Mouse (Mus musculus) hindbrain, embryonic 10.5 days (tissue): Measurements from ENCODE around the gene Mpdu1. TPM values are rescaled to one million over a fixed set of nuclear protein-coding genes. Genes with fewer than 3 reads are reported as not detected.
"Not testable (repeated sequence)": the region's sequence is repeated elsewhere in the genome, so short reads cannot be mapped to it uniquely, and the experiment has no call there.

Experiments
- DNase-seq: peaks from one replicate; pipeline ENCODE4 v3.0.0-alpha.2; 2017; ENCODE audit warnings: low spot score
- H3K27ac ChIP-seq: fragments of 300-500 bp; sonication (generic); 2 replicates; pipeline ENCODE4 v1.5.1; 2016; ENCODE audit warnings: mild to moderate bottlenecking, moderate library complexity
- H3K27me3 ChIP-seq: fragments of 300-500 bp; sonication (generic); 2 replicates; pipeline ENCODE4 v1.6.1; 2016; ENCODE audit warnings: mild to moderate bottlenecking; ENCODE audit not compliant: poor library complexity, insufficient read depth, severe bottlenecking
- H3K36me3 ChIP-seq: fragments of 300-500 bp; sonication (generic); 2 replicates; pipeline ENCODE4 v1.6.1; 2016; ENCODE audit warnings: mild to moderate bottlenecking, moderate library complexity
- H3K4me1 ChIP-seq: fragments of 300-500 bp; sonication (generic); replicated peaks from 2 replicates; pipeline ENCODE4 v1.6.1; 2016; ENCODE audit warnings: mild to moderate bottlenecking
- H3K4me3 ChIP-seq: fragments of 300-500 bp; sonication (generic); 2 replicates; pipeline ENCODE4 v1.5.1; 2016; ENCODE audit warnings: mild to moderate bottlenecking, moderate library complexity
- H3K9me3 ChIP-seq: fragments of 300-500 bp; sonication (generic); 2 replicates; pipeline ENCODE4 v1.6.1; 2016; ENCODE audit warnings: mild to moderate bottlenecking, moderate library complexity
- WGBS: fragments of 180-500 bp; shearing (Covaris S2); methylation state at CpG from one replicate; pipeline ENCODE4 v1.1.7; 2016; 5-methylcytosine and 5-hydroxymethylcytosine counted together
- polyA plus RNA-seq: library from polyadenylated mRNA; unstranded; fragments of >200 nt; fragmentation: Nextera tagmentation; extraction: Ambion mirVana; gene quantifications from 2 replicates; pipeline ENCODE4 v1.2.1, GENCODE M21; 2016

Mpdu1 gene
- polyA plus RNA-seq, 1 experiment from 2014 or later: 88.3 TPM

- Histone ChIP-seq H3K9me3 (no peaks in the 10 kb centered on the region), H3K27ac (peak within 1 kb of the TSS; percentile 66), H3K4me3 (peak within 1 kb of the TSS; percentile 12; the same call in 1 of the 2 replicates), H3K36me3 (peaks cover 97% of the 10 kb centered on the region), H3K27me3 (no peaks in the 10 kb centered on the region), H3K4me1 (peaks cover 34% of the 10 kb centered on the region)
- DNase-seq: peak; percentile 78
- 23% methylated on average over 34 of the region's 34 CpGs for WGBS
Measured at GRCm38 (mm10) chr11:69655264-69656064, 7.0 kb downstream of the Mpdu1 start, which contains the start of gene Sox15. TSS of gene Sox15 (plus strand) at chr11:69655314.

DNA sequence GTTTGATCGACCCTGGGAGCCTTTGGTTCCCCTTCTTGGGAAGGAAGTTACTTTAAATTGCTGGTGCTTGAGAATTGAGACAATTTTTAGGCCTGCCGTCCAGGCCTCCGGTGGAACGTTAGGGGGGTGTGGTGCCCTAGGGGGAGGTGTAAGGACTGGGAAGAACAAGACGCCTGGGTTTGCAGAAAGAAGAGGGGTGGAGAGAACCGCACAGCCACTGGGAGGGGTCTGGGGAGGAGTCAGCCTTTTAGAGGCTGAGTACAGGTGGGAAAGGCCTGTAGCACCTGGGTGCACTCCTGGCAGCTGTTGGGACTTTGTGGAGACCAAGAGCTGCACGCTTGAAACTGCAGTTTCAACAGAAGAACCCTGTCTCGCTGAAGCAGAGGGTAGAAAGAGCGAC is 7.7 kb downstream of the Mpdu1 start:
- Histone ChIP-seq H3K9me3 (no peaks in the 10 kb centered on the region), H3K4me1 (peaks cover 34% of the 10 kb centered on the region), H3K4me3 (no peak overlapping the region), H3K36me3 (peaks cover 97% of the 10 kb centered on the region), H3K27me3 (no peaks in the 10 kb centered on the region), H3K27ac (0 out of 2 replicates have a peak overlapping the region, but pooled peaks have one; percentile 66)
- 49% methylated on average over 9 of the region's 9 CpGs for WGBS
- no peak for DNase-seq

DNA sequence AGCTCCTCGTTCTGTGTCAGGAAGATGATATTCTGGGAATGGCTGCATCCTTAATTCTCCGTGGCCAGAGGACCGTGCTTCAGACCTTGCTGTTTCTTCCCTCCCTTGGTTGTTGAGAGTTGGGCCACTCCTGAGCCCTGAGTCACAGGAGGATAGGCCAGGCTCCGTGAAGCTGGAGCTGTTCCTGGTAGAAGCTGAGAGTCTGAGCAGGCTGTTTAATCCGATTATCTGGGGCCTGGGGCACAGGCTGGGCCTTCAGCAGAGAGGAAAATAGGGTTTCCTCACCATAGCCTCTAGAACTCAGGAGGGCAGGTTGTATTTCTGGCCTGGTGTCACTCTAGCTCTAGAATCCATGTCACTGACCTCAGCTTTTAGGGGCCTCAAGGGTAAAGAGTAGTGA is 9.0 kb downstream of the Mpdu1 start:
- no peak for DNase-seq
- no peaks in the 10 kb centered on the region for H3K9me3 ChIP-seq
- peaks cover 34% of the 10 kb centered on the region for H3K4me1 ChIP-seq
- peaks cover 98% of the 10 kb centered on the region for H3K36me3 ChIP-seq
- no peak overlapping the region for H3K4me3 ChIP-seq
- H3K27me3 ChIP-seq: no peaks in the 10 kb centered on the region
- peak overlapping the region; percentile 16; the same call in 1 of the 2 replicates for H3K27ac ChIP-seq
- WGBS: 83% methylated on average over 5 of the region's 5 CpGs

- H3K27me3 ChIP-seq: no peaks in the 10 kb centered on the region
- no peaks in the 10 kb centered on the region for H3K9me3 ChIP-seq
- no peak overlapping the region for H3K4me3 ChIP-seq
- peaks cover 99% of the 10 kb centered on the region for H3K36me3 ChIP-seq
- no peak for DNase-seq
- no peak overlapping the region for H3K27ac ChIP-seq
- H3K4me1 ChIP-seq: no peaks in the 10 kb centered on the region
- 94% methylated on average over 5 of the region's 5 CpGs for WGBS
Measured at GRCm38 (mm10) chr11:69645860-69646259, 16.6 kb downstream of the Mpdu1 start.

DNA sequence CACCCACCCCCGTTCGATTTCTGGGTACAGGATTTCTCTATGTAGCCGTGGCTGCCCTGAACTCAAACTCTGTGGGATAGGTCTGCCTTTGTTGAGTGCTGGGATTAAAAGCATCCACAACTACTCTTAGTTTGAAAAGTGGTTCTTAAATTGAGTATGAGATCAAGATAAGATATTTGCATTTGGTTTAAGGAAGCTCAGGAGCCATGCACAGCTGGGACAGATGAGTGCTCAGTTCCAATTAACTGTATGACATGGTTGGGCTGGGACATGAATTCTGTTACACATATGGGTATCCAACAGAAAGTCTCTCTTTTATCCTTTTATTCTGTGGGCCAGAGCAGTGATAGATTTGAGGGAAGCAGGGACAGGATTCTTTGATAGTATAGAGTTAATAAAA is 27.0 kb downstream of the Mpdu1 start:
- 94% methylated on average over 3 of the region's 3 CpGs for WGBS
- DNase-seq: no peak
- Histone ChIP-seq H3K4me3 (peak overlapping the region; percentile 6; the same call in 1 of the 2 replicates), H3K9me3 (no peaks in the 10 kb centered on the region), H3K36me3 (peaks cover 51% of the 10 kb centered on the region), H3K27me3 (no peaks in the 10 kb centered on the region), H3K4me1 (peaks cover 28% of the 10 kb centered on the region), H3K27ac (no peak overlapping the region)

- H3K4me1 ChIP-seq: peaks cover 28% of the 10 kb centered on the region
- H3K36me3 ChIP-seq: peaks cover 31% of the 10 kb centered on the region
- peak overlapping the region; percentile 100 for H3K4me3 ChIP-seq
- under 1% methylated on average over 50 of the region's 50 CpGs for WGBS
- no peaks in the 10 kb centered on the region for H3K27me3 ChIP-seq
- DNase-seq: no peak
- peak overlapping the region; percentile 99 for H3K27ac ChIP-seq
- no peaks in the 10 kb centered on the region for H3K9me3 ChIP-seq
Measured at GRCm38 (mm10) chr11:69633128-69633866, 29.1 kb downstream of the Mpdu1 start.

- under 1% methylated on average over 56 of the region's 56 CpGs for WGBS
- H3K27ac ChIP-seq: peak within 1 kb of the TSS; percentile 99
- peaks cover 22% of the 10 kb centered on the region for H3K36me3 ChIP-seq
- H3K27me3 ChIP-seq: no peaks in the 10 kb centered on the region
- H3K9me3 ChIP-seq: no peaks in the 10 kb centered on the region
- peaks cover 28% of the 10 kb centered on the region for H3K4me1 ChIP-seq
- peak; percentile 100 for DNase-seq
- H3K4me3 ChIP-seq: peak within 1 kb of the TSS; percentile 100
Measured at GRCm38 (mm10) chr11:69632284-69633089, 30.0 kb downstream of the Mpdu1 start, which contains the start of gene Fxr2. TSS of gene Fxr2 (plus strand) at chr11:69632990.

GRCm38 (mm10) chr11:69629802-69630201 is 32.6 kb downstream of the Mpdu1 start:
- H3K4me3 ChIP-seq: no peak overlapping the region
- WGBS: 71% methylated on average over 1 of the region's 1 CpGs
- no peak for DNase-seq

DNA sequence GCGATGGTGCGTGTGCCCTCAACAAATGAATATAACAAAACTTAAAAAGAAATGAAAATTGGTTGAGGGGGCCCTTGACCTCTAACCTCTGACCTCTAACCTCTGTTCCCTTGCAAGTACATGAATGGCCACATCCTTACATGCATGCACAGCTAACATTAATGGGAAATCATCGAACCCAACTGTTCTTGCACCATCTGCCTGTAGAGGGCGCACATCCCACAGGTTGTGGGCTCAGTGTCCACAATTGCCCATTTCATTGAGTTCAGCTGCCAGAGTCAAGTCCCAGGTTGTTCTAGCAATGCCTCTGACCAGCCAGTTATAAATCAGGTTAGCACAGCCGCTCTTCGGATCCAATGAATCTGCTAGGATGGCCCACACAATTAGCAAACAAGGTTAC is 34.2 kb downstream of the Mpdu1 start:
- peaks cover 9% of the 10 kb centered on the region; the same call in 1 of the 2 replicates for H3K4me1 ChIP-seq
- DNase-seq: peak; percentile 86
- H3K9me3 ChIP-seq: no peaks in the 10 kb centered on the region
- no peak overlapping the region for H3K4me3 ChIP-seq
- H3K27me3 ChIP-seq: no peaks in the 10 kb centered on the region
- WGBS: 36% methylated on average over 6 of the region's 6 CpGs
- no peaks in the 10 kb centered on the region for H3K36me3 ChIP-seq
- H3K27ac ChIP-seq: no peak overlapping the region

More at GRCm38 (mm10) chr11:69629802-69630201, 32.6 kb downstream of the Mpdu1 start:
- no peaks in the 10 kb centered on the region for H3K9me3 ChIP-seq
- peaks cover 19% of the 10 kb centered on the region for H3K4me1 ChIP-seq
- H3K27me3 ChIP-seq: no peaks in the 10 kb centered on the region
- no peaks in the 10 kb centered on the region for H3K36me3 ChIP-seq
- H3K27ac ChIP-seq: no peak overlapping the region

DNA sequence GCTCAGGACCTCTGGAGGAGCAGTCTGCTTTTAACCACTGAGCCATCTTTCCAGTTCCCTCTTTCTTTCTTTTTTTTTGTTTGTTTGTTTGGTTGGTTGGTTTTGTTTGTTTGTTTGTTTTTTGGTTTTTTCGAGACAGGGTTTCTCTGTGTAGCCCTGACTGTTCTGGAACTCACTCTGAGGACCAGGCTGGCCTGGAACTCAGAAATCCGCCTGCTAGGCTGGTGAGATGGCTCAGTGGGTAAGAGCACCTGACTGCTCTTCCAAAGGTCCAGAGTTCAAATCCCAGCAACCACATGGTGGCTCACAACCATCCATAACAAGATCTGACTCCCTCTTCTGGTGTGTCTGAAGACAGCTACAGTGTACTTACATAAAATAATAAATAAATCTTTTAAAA is 38.1 kb downstream of the Mpdu1 start:
- DNase-seq, H3K27me3 ChIP-seq, H3K4me3 ChIP-seq, H3K36me3 ChIP-seq, H3K9me3 ChIP-seq, H3K27ac ChIP-seq: not testable (repeated sequence)
- 94% methylated on average over 2 of the region's 2 CpGs for WGBS
- peaks cover 22% of the 10 kb centered on the region for H3K4me1 ChIP-seq

GRCm38 (mm10) chr11:69623006-69623405 is 39.4 kb downstream of the Mpdu1 start:
- no peak for DNase-seq
- Histone ChIP-seq H3K4me1 (peaks cover 22% of the 10 kb centered on the region), H3K27me3 (no peaks in the 10 kb centered on the region), H3K27ac (peak overlapping the region; percentile 94; the same call in 1 of the 2 replicates), H3K4me3 (peak overlapping the region; percentile 64; the same call in 1 of the 2 replicates), H3K9me3 (no peaks in the 10 kb centered on the region), H3K36me3 (no peaks in the 10 kb centered on the region)
- WGBS: 65% methylated on average over 4 of the region's 4 CpGs

GRCm38 (mm10) chr11:69622406-69622805 is 40.0 kb downstream of the Mpdu1 start:
- Histone ChIP-seq H3K27me3 (no peaks in the 10 kb centered on the region), H3K36me3 (no peaks in the 10 kb centered on the region), H3K9me3 (no peaks in the 10 kb centered on the region), H3K27ac (peak overlapping the region; percentile 94), H3K4me3 (peak overlapping the region; percentile 64), H3K4me1 (peaks cover 22% of the 10 kb centered on the region)
- 52% methylated on average over 6 of the region's 6 CpGs for WGBS
- no peak for DNase-seq
